Mouse (Mus musculus): ENCODE data around the gene Arhgef10l. TPM values are rescaled to one million over a fixed set of nuclear protein-coding genes. Genes with fewer than 3 reads are reported as not detected.

The Arhgef10l gene
- total RNA-seq, 2 experiments from 2014 or later, result 48.8 to 50.8 TPM

DNA sequence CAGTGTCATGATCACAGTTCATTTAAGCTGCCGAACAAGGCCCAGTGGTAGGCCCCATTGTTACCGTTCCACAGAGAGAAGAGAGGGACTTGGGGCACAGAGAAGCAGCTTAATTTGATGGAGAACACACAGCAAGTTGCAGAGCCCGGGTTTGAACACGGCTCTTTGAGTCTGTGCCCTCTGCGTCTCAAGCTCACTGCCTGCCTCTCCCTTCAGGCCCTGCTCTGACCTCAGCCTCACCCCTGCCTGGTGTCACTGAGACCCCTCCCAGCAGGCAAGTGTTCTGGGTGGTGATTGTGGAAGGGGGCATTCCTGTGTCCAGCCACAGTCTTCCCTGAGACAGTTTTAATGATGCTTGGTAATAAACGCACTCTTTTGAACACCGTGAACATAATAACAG is 29.3 kb upstream of the Arhgef10l start:
- no peak for DNase-seq (ENCODE audit: low spot score in 2 of 2)

DNA sequence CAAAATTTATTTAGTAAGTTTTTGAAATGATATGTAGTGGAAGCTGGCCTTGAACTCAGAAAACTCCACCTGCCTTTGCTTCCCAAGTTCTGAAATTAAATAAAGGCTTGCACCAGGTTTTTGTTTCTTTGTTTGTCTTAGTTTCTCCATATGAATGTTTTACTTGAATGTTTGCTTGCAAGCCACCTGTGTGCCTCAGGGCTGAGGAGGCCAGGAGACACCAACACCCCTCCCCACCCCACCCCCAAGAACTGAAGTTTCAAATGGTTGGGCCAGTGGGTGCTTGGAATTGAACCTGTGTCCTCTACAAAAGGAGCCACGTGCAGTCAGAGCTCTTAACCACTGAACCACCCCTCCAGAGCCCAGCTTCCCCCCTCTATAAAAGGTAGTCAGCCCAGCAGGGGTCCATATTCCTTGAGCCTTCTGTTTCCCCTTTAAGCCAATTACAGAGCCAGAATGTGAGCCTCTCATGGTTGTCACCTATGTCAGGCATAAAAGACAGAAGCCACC is 28.8 kb upstream of the Arhgef10l start:
- no peak for DNase-seq (ENCODE audit: low spot score in 2 of 2)

DNA sequence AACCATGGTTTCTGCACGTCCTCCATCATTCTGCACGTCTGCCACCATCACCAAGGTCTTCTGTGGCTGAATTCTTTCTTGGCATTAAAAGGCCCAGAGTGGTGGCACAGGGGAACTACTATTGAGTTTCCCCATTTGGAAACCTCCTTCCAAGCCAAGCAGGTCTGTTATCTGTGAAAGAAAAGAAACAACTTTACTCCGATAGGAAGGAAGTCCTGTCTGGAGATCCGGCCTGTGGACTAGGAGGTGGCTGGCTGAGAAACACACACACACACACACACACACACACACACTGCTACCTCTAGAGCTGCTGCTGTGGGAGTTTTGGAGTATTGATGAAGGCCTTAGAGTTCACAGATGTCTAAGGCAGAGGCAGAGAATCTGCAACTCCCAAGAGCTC is 27.7 kb upstream of the Arhgef10l start:
- no peak for DNase-seq (ENCODE audit: low spot score in 2 of 2)

DNA sequence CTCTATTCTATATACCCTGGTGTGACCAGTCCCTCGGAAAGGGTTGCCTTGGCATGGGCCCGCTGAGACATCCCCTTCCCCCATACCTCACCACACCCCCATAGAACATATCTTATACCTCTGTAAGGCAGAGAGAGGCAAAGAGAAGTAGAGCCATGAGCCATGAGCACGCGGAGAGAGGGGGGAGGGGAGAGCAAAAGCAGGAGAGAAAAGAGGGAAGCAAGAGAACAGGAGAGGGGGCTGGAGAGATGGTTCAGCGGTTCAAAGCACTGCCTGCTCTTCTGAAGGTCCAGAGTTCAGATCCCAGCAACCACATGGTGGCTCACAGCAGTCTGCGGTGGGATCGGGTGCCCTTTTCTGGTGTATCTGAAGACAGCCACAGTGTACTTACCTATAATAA is 25.7 kb upstream of the Arhgef10l start:
- DNase-seq (ENCODE audit: low spot score in 2 of 2), result no peak

DNA sequence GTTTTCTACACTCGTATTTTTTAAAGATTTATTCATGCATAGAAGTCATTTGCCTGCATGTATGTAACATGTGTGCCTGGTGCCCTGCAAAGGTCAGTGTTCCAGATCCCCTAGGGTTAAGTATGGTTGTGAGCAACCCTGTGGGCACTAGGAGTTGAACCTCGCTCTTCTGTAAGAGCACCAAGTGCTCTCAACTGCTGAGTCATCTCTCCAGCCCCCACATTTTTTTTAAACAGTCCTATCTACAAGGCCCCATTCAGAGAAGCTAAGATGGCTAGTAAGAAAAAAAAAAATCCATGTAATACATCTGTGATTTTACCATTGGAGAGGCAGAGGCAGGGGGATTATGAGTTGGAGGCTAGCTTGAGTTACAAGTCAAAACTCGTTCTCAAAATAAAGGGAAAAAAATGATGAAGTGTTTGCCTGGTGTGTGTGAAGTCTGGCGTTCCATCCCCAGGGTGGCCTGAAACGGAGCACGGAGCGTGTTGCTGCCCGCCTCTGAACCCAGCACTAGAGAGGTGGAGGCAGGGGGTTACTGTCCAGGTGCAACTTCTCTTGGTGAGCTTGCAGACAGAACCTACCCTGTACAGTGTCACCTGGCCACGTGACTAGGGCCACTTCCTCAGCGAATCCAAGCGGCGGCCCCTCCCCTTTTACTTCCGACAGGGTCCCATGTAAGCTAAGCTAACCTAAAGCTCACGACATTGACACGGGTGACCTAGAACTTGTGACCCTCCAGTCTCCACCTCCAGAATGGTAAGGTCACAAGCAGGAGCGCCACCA is 24.3 kb upstream of the Arhgef10l start:
- no peak for DNase-seq (ENCODE audit: low spot score in 2 of 2)

DNA sequence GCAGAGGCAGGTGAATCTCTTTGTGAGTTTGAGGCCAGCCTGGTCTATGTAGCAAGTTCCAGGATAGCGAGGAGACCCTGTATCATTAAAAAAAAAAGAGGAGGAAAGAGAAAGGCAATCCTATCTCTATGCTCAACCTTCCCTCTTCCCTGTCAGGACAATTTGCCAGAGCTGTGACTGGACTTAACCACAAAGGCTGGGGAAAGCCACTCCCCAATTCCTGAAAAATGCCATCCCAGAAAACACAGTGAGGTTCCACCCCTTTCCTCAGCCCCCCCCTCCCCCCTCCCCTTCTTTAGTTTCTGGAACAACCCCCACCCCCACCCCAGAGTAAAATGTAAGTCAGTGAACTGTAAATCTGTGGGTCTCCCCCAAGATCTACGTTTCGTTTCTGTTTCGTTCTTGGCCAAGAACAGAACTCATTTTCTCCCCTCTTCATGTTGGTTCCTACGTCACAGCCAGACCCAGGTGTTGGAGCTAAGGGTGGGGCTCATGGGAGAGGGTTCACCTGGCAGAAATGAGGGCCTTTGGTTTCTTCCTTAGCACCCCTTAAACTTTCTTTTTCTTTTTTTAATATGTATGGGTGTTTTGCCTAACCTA is 23.1 kb upstream of the Arhgef10l start:
- no peak for DNase-seq (ENCODE audit: low spot score in 2 of 2)

DNA sequence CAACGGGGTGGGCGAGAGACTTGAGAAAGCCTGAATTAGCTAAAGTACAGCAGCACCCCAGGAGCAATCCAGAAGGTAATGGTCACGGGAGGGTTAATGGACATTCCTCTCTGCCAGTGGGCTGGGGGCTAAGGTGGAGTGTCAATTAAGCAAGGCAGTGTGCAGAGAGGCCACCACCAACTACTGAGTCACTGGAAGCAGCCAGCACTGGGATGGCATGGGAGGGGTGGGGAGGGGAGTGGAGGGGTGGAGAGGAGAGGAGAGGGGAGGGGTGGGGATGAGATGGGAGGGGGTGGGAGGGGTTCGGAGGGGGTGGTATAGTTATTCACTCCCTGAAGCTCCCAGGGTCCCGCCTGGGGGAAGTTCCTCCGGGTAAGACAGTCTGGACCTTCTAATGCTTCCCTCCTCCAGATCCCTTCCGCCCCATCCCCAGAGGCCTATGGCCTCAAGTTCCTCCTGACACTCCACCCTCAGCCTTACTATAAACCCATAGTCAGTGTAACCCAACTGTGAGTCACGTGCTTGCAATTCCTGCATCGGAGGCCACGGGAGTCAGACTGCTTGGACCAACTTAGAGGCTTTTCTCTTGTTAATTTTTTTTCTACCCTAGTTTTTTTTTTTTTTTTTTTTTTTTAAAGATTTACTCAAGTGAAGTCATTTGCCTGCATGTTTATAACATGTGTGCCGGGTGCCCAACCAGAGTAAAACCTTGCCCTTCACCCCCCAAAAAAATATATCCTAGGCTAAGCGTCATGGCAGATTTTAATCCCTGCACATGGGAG is 22.4 kb upstream of the Arhgef10l start:
- DNase-seq (ENCODE audit: low spot score in 2 of 2), result no peak

DNA sequence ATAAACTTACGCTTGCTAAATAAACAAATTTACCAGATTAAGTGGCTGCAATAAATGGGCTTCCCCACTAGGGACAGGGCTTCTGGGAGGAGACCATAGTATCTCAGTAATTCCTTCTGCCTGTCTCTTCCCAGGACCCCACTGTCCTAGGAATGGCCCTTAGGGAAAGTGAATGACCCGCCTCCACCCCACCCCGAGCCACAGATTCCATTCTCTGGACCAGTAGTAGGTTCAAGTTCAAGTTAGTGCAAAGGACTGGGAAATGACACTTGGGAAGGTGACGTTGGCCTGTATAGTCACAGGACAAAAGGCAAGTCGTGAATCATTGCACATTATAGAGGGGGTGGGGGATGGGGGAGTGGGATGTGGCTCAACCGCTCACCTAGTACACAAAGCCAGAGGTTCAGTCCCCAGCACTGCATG is 19.1 kb upstream of the Arhgef10l start:
- DNase-seq (ENCODE audit: low spot score in 2 of 2), result no peak

DNA sequence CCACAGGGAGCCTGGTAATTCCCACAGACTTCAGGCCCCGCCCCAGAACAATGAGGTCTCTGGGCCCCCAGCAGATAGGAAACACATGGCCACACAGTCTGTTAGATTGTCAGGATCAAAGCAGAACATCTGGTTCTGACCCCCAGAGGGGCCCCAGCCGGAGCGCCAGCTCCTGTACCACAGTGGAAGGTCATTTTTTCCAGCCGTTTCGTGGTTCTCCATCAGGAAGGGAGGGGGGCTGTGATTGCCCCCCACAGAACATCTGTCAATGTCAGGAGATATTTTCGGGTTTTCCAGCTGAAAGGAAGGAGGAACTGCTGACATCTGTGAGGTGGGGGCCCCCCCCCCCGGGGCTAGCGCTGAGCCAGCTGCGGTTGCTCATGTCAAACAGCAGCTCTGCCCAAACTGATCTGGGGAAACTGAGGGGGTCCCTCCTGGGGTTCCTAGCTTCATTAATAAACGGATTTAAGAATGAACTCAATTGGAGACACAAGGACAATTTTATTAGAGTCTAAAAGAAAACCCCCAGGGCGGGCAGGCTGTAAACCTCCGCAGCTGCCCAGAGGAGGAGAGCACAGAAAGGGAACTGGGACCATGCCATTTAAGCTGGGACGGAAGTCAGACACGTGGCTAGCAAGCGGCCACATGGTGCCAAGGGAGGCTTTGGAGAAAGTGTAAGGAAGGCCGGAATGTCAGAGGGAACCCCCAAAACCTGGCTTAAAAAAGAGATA is 18.5 kb upstream of the Arhgef10l start:
- DNase-seq (ENCODE audit: low spot score in 2 of 2), result no peak

DNA sequence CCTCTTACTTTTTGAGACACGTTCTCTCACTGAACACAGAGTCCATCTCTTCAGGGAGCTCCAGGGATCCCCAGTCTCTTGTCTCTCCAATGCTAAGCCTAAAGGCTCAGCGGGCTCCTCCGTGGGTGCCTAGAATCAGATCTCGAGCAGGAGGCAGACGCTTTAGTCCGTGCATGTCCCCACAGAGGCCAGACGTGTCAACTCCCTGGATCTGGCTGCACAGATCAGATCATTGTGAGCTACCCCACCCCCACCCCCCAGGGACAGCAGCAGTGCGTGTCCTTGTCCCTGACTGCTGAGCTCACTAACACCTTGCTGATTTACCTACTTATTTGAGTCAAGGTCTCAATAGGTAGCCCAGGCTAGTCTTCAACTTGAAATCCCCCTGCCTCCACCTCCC is 17.8 kb upstream of the Arhgef10l start:
- no peak for DNase-seq (ENCODE audit: low spot score in 2 of 2)

DNA sequence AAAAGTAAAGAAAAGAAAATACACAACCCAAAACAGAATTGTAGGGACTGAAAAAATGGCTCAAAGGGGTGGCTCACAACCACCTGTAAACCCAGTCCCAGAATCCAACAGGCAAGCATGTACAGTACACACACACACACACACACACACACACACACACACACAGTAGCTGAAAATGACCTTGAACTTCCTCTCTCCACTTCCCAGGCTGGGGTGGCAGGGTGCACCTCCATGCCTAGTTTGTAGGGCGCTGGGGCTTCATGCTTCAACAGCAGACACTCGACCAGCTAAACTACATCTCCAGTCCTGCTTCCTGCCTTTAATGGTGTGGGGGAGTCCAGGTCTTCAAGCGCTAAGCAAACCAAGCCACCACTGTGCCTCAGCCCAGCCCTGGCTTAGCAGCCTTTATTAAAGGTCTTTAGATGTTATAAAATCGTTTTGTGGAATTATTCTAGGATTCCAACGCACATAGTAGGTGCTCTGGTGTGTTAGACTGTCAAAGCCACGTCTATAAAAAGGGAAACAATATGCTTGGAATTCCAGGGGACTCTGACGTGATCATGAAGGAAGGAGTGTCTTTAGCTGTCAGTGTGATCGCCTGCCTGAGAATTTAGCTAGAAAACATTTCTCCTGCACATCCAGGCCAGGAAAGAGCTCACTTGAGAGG is 15.1 kb upstream of the Arhgef10l start:
- no peak for DNase-seq (ENCODE audit: low spot score in 2 of 2)

DNA sequence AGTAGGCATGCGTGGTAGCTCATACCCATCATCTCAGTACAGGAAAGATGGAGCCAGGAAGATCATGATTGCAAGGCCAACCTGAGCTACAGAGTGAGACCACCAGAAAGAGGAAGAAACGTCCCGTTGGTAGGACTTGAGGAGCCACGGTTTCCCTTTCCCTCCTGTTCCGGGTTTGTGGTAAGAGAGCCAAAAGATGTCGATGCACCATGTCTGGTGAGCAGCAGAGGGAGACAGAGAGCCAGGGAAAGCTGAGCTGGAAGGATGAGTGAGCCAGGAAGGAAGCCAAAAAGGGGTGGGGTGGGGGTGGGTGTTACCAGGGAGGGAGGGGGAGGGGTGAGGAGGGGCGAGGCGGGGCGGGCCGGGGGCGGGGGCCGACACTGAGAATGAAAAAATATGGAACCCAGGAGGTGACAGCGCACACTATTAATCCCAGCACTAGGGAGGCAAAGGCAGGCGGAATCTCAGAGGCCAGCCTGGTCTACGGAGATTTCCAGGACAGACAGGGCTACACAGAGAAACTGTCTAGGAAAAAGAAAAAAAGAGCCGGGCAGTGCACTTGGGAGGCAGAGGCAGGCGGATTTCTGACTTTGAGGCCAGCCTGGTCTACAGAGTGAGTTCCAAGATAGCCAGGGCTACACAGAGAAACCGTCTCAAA is 14.0 kb upstream of the Arhgef10l start:
- DNase-seq (ENCODE audit: low spot score in 2 of 2), result peak; percentile 81 to 87

DNA sequence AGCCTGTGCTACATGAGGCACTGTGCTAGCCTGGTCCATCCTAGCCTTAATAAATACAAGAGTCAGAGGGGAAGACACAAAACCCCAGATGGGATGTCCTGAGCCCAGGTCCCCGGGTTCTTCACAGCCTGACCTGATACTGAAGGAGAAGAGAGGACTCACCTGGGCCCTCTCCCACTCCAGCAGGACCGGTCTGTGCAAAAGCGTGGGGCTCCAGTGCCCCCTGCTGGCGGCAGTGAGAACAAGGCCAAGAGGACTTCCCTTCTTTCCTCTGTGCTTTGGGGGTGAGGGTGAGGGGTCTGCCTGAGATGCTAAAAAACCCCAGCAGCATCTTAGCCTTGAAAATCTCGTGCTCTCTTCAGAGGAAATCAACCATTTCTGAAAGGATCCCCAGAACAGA is 13.2 kb upstream of the Arhgef10l start:
- no peak for DNase-seq (ENCODE audit: low spot score in 2 of 2)

DNA sequence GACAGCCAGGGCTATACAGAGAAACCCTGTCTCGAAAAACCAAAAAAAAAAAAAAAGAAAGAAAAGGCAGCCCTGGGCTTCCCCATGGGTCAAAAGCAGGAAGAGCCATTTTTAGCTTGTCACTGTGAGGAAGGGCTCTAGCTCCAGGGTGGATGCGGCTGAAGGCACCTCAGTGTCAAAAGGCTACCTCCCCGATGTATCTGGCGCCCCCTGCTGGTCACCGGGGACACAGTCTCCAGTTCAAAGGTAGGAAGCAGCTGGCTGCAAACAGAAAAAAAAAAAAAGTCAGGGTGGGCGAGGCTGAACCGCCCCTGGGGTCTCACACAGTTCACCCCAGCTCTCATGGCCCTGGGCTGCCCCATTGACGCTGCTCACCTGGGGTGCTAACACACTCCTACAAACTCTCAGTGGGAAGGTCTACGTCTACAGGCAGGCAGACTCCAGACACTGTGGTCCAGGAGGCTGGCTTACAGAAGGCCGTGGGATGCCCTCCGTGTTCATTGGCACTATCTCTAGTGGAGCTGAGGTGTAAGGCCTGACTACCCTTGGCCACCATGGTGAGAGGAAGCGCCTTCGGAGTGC is 8.6 kb upstream of the Arhgef10l start:
- peak; percentile 65 to 78 for DNase-seq (ENCODE audit: low spot score in 2 of 2)

DNA sequence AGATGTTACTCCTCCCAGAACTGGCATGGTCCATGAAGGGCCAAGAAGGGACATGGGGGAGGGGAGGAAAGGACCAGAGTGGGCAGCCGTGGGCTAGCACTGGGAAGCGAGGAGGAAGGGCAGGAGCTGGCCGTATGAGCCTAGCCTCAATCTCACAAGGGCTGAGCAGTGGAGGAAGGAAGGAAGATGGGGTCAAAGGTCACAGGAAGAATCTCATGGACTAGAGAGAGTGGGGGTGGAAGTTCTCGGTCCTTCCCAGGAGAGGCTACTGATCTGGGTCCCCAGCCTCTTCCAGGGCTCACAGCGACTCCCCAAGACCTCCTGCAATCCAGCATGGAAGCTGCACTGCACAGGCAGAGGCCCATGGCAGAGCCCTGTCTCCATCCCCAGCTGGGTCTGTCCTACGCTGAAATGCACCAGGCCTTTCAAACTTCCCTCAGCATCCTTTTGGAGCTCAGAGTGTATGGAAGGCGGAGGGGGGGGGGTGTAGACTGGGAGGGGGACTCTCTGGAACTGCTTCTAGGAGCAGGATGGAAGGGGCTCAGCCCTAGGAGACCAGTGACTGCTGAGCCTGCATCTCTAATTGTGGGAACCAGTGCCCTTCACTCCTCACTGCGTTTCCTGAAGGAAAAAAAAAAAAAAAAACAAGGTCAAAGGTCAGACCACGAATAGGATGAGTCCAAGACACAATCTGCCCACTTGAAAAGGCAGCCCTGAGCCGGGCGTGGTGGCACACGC is 7.9 kb upstream of the Arhgef10l start:
- DNase-seq (ENCODE audit: low spot score in 2 of 2), result no peak

DNA sequence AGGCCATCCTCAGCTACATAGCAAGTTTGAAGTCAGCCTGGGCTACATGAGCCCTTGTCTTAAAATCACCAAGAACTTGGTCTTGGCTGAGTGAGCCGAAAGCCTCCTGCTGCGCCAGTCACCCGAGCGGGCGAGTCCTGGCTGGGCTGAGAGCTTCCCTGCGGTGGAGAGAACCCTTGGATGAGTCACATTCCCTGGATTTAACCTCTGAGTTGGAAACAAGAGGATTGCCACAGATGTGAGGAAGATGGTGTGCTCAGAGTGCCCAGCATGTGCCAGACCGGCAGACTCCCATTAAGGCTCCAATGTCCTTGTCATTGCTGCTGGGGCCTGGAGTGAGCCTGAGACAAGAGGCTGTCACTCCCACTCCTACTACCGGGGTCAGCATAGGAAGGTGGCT is 2.0 kb upstream of the Arhgef10l start:
- DNase-seq (ENCODE audit: low spot score in 2 of 2), result no peak

DNA sequence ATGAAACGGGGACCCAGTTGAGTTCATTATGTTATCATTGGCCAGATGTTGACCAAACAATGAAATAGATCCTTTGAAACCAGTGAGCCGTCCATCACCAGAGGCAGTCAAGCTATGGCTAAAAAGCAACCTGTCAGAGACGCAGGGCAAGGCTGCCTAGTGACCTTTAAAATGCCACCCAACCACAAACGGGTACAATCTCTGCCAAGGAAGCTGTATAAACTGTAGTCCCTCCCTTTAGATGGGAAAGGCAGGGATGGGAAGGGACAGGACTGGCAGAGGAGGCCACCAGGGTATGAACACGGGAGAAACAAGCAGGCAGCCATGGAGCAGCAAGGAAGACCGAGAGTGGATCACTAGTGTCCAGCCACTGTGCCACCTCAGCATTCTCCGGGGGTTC is 759 bp downstream of the Arhgef10l start:
- DNase-seq (ENCODE audit: low spot score in 2 of 2), result no peak

DNA sequence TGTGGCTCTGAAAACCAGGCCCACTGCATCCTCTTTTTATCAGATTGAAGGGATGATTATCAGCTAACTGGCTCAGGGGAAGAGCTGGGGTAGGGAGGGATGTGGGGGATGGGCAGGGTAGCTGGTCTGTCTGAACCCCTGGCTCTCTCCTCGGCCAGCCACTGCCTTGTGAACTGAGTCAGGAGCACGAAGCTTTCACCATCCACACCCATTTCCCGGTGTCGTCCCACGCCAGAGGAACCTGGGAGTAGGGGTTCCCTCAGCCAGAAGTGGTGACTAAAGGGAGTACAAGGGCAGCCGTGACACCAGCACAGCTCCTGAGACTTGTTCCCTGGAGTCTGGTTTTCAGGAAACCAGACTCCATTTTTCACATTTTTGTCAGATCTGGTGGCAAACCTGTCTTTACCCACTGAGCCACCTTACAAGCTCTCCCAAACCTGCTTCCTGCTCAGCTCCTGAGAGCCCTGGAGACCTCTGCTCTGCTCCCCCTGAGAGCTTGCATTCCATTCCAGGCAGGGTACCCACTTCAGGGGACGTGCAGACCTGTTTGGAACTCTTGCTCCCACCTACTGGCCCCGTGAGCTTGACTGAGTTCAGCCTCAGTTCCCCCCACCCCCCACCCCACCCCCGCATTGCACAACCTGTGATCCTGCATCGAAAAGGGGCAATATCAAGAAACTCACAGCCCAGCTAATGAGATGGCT is 2.8 kb downstream of the Arhgef10l start:
- no peak for DNase-seq (ENCODE audit: low spot score in 2 of 2)

DNA sequence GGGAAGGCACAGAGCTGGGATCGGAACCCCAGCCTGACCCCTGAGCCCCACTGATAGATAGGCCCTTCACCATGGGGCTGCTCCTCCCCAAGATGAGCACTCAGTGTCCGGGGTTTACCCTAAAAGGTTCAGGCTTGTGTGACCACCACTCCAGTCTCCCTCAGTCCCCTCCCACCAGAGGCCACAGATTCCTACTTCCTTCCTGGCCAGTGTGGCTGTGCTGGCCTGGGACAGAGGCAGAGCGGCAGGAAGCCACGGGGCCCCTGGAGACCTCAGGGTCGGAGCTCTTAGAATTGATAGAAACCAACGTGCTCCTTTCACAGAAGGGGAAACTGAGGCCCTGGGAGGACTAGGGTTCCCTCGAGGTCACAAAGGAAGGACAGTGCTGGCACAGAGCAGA is 3.4 kb downstream of the Arhgef10l start:
- DNase-seq (ENCODE audit: low spot score in 2 of 2), result no peak

Measured in layer of hippocampus, postnatal 14 days (tissue).